Comparison of ENCODE assay signal across 21 mouse cellular contexts in genomic region chr11:109675208-109675607, GRCm38 (mm10). TPM values are rescaled to one million over a fixed set of nuclear protein-coding genes. Genes with fewer than 3 reads are reported as not detected.
DNase-seq lines count a peak whose midpoint lies in the region; ATAC-seq and TF ChIP-seq lines count a peak whose summit lies in the region.
"Had no signal": no experiment of that assay in that cellular context is flagged by ENCODE, and none has a peak within 500 bp of the region (broad histone marks: within the 10 kb centered on the region; RNA-seq: fewer than 3 reads in every experiment).

No protein-coding gene starts in this region.

- H3K9ac ChIP-seq in heart, embryonic 11.5 days (ENCODE audit: low read depth, low read length), result no peak overlapping the region

- H3K27ac ChIP-seq in heart, embryonic 11.5 days (ENCODE audit: low read depth, low read length), result no peak overlapping the region
- H3K27ac ChIP-seq in testis, adult 2 months (ENCODE audit: control insufficient read depth, insufficient read depth, low read depth, low read length), result no peak overlapping the region

- H3K4me2 ChIP-seq in heart, embryonic 11.5 days, result no peak overlapping the region
- H3K4me2 ChIP-seq in myocyte (ENCODE audit: low read depth), result no peak overlapping the region

- no peaks in the 10 kb centered on the region for H3K27me3 ChIP-seq in heart, embryonic 11.5 days (ENCODE audit: control insufficient read depth, insufficient read depth, low read length)
- no peaks in the 10 kb centered on the region for H3K27me3 ChIP-seq in testis, adult 2 months (ENCODE audit: control insufficient read depth, insufficient read depth, low read length)
- no peaks in the 10 kb centered on the region for H3K27me3 ChIP-seq in myocyte (ENCODE audit: control insufficient read depth, insufficient read depth, insufficient read length)
- H3K27me3 ChIP-seq: CH12.LX, Patski had no signal

- TF ChIP-seq POLR2A in testis, adult 2 months (IDR thresholded peaks at IDR 0.05; ENCODE audit: control insufficient read depth, low read depth, low read length), result no peak
- no peak for TF ChIP-seq POLR2A in myocyte (IDR thresholded peaks at IDR 0.05; ENCODE audit: insufficient read length, low read depth)

- H3K36me3 ChIP-seq in heart, embryonic 11.5 days (ENCODE audit: control insufficient read depth, insufficient read depth, low read length), result peaks cover 3% of the 10 kb centered on the region; the same call in 1 of the 2 replicates
- no peaks in the 10 kb centered on the region for H3K36me3 ChIP-seq in testis, adult 2 months (ENCODE audit: control insufficient read depth, insufficient read depth, low read length)
- H3K36me3 ChIP-seq in myocyte (ENCODE audit: control insufficient read depth, insufficient read depth), result peaks cover 32% of the 10 kb centered on the region

- no peaks in the 10 kb centered on the region for H3K9me3 ChIP-seq in heart, embryonic 11.5 days (replicated peaks; ENCODE audit: control insufficient read depth, low read length)
- H3K9me3 ChIP-seq: G1E had no signal

- H3K4me1 ChIP-seq in heart, embryonic 11.5 days (ENCODE audit: control insufficient read depth, insufficient read depth, low read length), result 0 out of 2 replicates have a peak, but pooled peaks cover 3% of the 10 kb centered on the region
- peaks cover 11% of the 10 kb centered on the region for H3K4me1 ChIP-seq in testis, adult 2 months (ENCODE audit: control insufficient read depth, insufficient read depth, low read length)

- H3K79me2 ChIP-seq in myocyte (ENCODE audit: control insufficient read depth, insufficient read depth), result no peaks in the 10 kb centered on the region

- DNase-seq in heart, adult 11 months, result peak; percentile 75
- no peak for DNase-seq in testis, postnatal 10 days (ENCODE audit: low spot score)
- no peak for DNase-seq in kidney, adult 8-10 months
- DNase-seq: adrenal gland, adult 2 months; adrenal gland, adult 8-10 months; adrenal gland, postnatal 10 days; adrenal gland, postnatal 14 days; adrenal gland, postnatal 25 days; adrenal gland, postnatal 36 days; B cell, adult 2 months; cerebellum, adult 11 months; cerebellum, adult 11-12 months; cerebellum, adult 18-20 months had no signal

- no peak for ATAC-seq in heart, embryonic 11.5 days (replicated peaks; ENCODE audit: insufficient number of reproducible peaks, low FRiP score, low TSS enrichment)
- ATAC-seq: activated CD4-positive, CD25-positive, alpha-beta regulatory T cell, adult 4 months; CD4-positive, CD25-positive, alpha-beta regulatory T cell, adult 4 months; Patski had no signal

- no peak overlapping the region for H3ac ChIP-seq in myocyte (ENCODE audit: control insufficient read depth, insufficient read length)

- 81% methylated on average over 3 of the region's 3 CpGs for WGBS in heart, embryonic 11.5 days (ENCODE audit: insufficient replicate concordance)

- no peak for TF ChIP-seq CTCF in testis, adult 2 months (IDR thresholded peaks at IDR 0.05; ENCODE audit: control insufficient read depth, insufficient read depth, insufficient replicate concordance, low read depth, low read length)

- H3K4me3 ChIP-seq in heart, embryonic 11.5 days (ENCODE audit: low read depth, low read length), result no peak overlapping the region
- peak overlapping the region; percentile 49 for H3K4me3 ChIP-seq in testis, adult 2 months (ENCODE audit: control insufficient read depth, low read depth, low read length)
- no peak overlapping the region for H3K4me3 ChIP-seq in myocyte

TF ChIP-seq in myocyte, 11 proteins besides CTCF, POLR2A, EP300 and RAD21:
- TF ChIP-seq REST (IDR thresholded peaks at IDR 0.05; ENCODE audit: insufficient read depth, insufficient read length) (no peak), POLR2AphosphoS2 (IDR thresholded peaks at IDR 0.05; ENCODE audit: insufficient read length, low read depth) (peak; percentile 70), MAX (IDR thresholded peaks at IDR 0.05; ENCODE audit: low read depth) (no peak), MYOD1 (IDR thresholded peaks at IDR 0.05; ENCODE audit: control insufficient read depth in 1 of 3, insufficient read length in 2 of 3, low read depth in 2 of 3) (peak in 1 of 3 experiments; percentile 12), E2F4 (IDR thresholded peaks at IDR 0.05; ENCODE audit: insufficient read depth) (no peak)

RNA-seq across cellular contexts. Expression of gene Prkar1a, which starts 26.0 kb away (rescaled TPM):
- polyA plus RNA-seq in heart, embryonic 11.5 days (2014; fragmentation: Nextera tagmentation; extraction: Ambion mirVana), result 435 and 522 TPM in 2 replicates
- polyA plus RNA-seq in testis, adult 2 months (2012; rRNA removed), result 68.7 and 74.1 TPM in 2 replicates
- polyA plus RNA-seq in myocyte (2012; fragmentation: generic; extraction: Trizol), result 406 TPM

RNA-seq across cellular contexts. Expression of gene Fam20a, which starts 46.9 kb away (rescaled TPM):
- 0.86 and 1.2 TPM in 2 replicates for polyA plus RNA-seq in heart, embryonic 11.5 days (2014; fragmentation: Nextera tagmentation; extraction: Ambion mirVana)
- polyA plus RNA-seq in testis, adult 2 months (2012; rRNA removed), result 98.0 and 99.4 TPM in 2 replicates
- 72.4 TPM for polyA plus RNA-seq in myocyte (2012; fragmentation: generic; extraction: Trizol)
- polyA plus RNA-seq: G1E had no signal

Comparison
In these comparisons a context has a peak if more than half of its experiments do, and no peak if none do; other contexts are left out.
1. RNA of gene Fam20a, which starts 46.9 kb away (polyA plus RNA-seq): 98.0 to 99.4 TPM in testis, adult 2 months and 72.4 TPM in myocyte (single experiment); 0.86 to 1.2 TPM in heart, embryonic 11.5 days; every median in the first group is over 10 times any median in the second.